Comparison of ENCODE assay signal across 20 mouse cellular contexts in genomic region chr4:123654566-123654965, GRCm38 (mm10).
"Had no signal": no experiment of that assay in that cellular context is flagged by ENCODE, and none has a peak within 500 bp of the region (broad histone marks: within the 10 kb centered on the region; RNA-seq: fewer than 3 reads in every experiment).

No protein-coding gene starts in this region.

- H3K4me3 ChIP-seq: layer of hippocampus, adult 2 months; left cerebral cortex, adult 2 months; liver, embryonic 13.5 days; midbrain, embryonic 13.5 days; myocyte; neural tube, embryonic 13.5 days; stomach, embryonic 15.5 days had no signal

- H3K36me3 ChIP-seq: liver, embryonic 13.5 days; midbrain, embryonic 13.5 days; stomach, embryonic 15.5 days had no signal

- H3K9ac ChIP-seq: liver, embryonic 13.5 days; midbrain, embryonic 13.5 days; neural tube, embryonic 13.5 days; stomach, embryonic 15.5 days had no signal

- H3K27me3 ChIP-seq: liver, embryonic 13.5 days; midbrain, embryonic 13.5 days; neural tube, embryonic 13.5 days; stomach, embryonic 15.5 days had no signal

- ATAC-seq: intestine, postnatal 0 days; midbrain, embryonic 13.5 days; midbrain, embryonic 16.5 days had no signal

- H3K4me2 ChIP-seq: liver, embryonic 13.5 days; midbrain, embryonic 13.5 days; neural tube, embryonic 13.5 days; stomach, embryonic 15.5 days had no signal

- H3K4me1 ChIP-seq: neural tube, embryonic 13.5 days; stomach, embryonic 15.5 days had no signal

- H3K9me3 ChIP-seq: liver, embryonic 13.5 days; midbrain, embryonic 13.5 days; neural tube, embryonic 13.5 days; stomach, embryonic 15.5 days had no signal

- DNase-seq: kidney, adult 2 months; kidney, postnatal 25 days; layer of hippocampus, adult 9-11 months; layer of hippocampus, postnatal 36 days; lung, adult 2 months; retina, postnatal 1 day; right cerebral cortex, postnatal 25 days; spleen, adult 18-20 months; thymus, postnatal 25 days had no signal

- H3K27ac ChIP-seq: kidney, postnatal 0 days; layer of hippocampus, adult 2 months; left cerebral cortex, adult 2 months; liver, embryonic 13.5 days; macrophage; midbrain, embryonic 13.5 days; neural tube, embryonic 13.5 days; stomach, embryonic 15.5 days had no signal
